Mouse (Mus musculus): ENCODE results near the gene Anks3. TPM values are rescaled to one million over a fixed set of nuclear protein-coding genes. Genes with fewer than 3 reads are reported as not detected.

Anks3 gene
- polyA plus RNA-seq, 1 experiment from 2014 or later, result 31.8 TPM

GRCm38 (mm10) chr16:4976180-4976579 is 12.2 kb upstream of the Anks3 start:
- Histone ChIP-seq H3K9ac (ENCODE audit: low read depth, low read length) (no peak overlapping the region), H3K4me3 (ENCODE audit: low read depth, low read length) (no peak overlapping the region), H3K27ac (ENCODE audit: low read depth, low read length) (no peak overlapping the region), H3K36me3 (ENCODE audit: control insufficient read depth, insufficient read depth, low read length) (no peaks in the 10 kb centered on the region), H3K4me1 (ENCODE audit: control insufficient read depth, insufficient read depth, low read length) (peaks cover 10% of the 10 kb centered on the region), H3K4me2 (no peak overlapping the region), H3K27me3 (ENCODE audit: control insufficient read depth, insufficient read depth, low read length) (no peaks in the 10 kb centered on the region), H3K9me3 (replicated peaks; ENCODE audit: control insufficient read depth, low read length) (no peaks in the 10 kb centered on the region)
- WGBS (ENCODE audit: insufficient replicate concordance), result 68% methylated on average over 2 of the region's 2 CpGs
- no peak for ATAC-seq (replicated peaks; ENCODE audit: insufficient number of reproducible peaks, low FRiP score, low TSS enrichment)

GRCm38 (mm10) chr16:4974521-4974920 is 10.5 kb upstream of the Anks3 start:
- Histone ChIP-seq H3K9me3 (replicated peaks; ENCODE audit: control insufficient read depth, low read length) (no peaks in the 10 kb centered on the region), H3K4me3 (ENCODE audit: low read depth, low read length) (no peak overlapping the region), H3K27ac (ENCODE audit: low read depth, low read length) (no peak overlapping the region), H3K27me3 (ENCODE audit: control insufficient read depth, insufficient read depth, low read length) (no peaks in the 10 kb centered on the region), H3K4me1 (ENCODE audit: control insufficient read depth, insufficient read depth, low read length) (peaks cover 10% of the 10 kb centered on the region), H3K36me3 (ENCODE audit: control insufficient read depth, insufficient read depth, low read length) (no peaks in the 10 kb centered on the region), H3K9ac (ENCODE audit: low read depth, low read length) (no peak overlapping the region), H3K4me2 (no peak overlapping the region)
- 79% methylated on average over 5 of the region's 5 CpGs for WGBS (ENCODE audit: insufficient replicate concordance)
- no peak for ATAC-seq (replicated peaks; ENCODE audit: insufficient number of reproducible peaks, low FRiP score, low TSS enrichment)

- 45% methylated on average over 4 of the region's 4 CpGs for WGBS (ENCODE audit: insufficient replicate concordance)
- Histone ChIP-seq H3K27ac (ENCODE audit: low read depth, low read length) (no peak overlapping the region), H3K9ac (ENCODE audit: low read depth, low read length) (no peak overlapping the region)
These were observed 7.6 kb upstream of the Anks3 start for GRCm38 (mm10) chr16:4971626-4972025.

GRCm38 (mm10) chr16:4969055-4969843 is 5.2 kb upstream of the Anks3 start:
- no peak overlapping the region for H3K4me2 ChIP-seq
- no peaks in the 10 kb centered on the region for H3K9me3 ChIP-seq (replicated peaks; ENCODE audit: control insufficient read depth, low read length)
- H3K27me3 ChIP-seq (ENCODE audit: control insufficient read depth, insufficient read depth, low read length), result no peaks in the 10 kb centered on the region
- WGBS (ENCODE audit: insufficient replicate concordance), result 74% methylated on average over 5 of the region's 5 CpGs
- H3K4me1 ChIP-seq (ENCODE audit: control insufficient read depth, insufficient read depth, low read length), result 0 out of 2 replicates have a peak, but pooled peaks cover 2% of the 10 kb centered on the region
- no peak overlapping the region for H3K27ac ChIP-seq (ENCODE audit: low read depth, low read length)
- H3K36me3 ChIP-seq (ENCODE audit: control insufficient read depth, insufficient read depth, low read length), result no peaks in the 10 kb centered on the region
- ATAC-seq (replicated peaks; ENCODE audit: insufficient number of reproducible peaks, low FRiP score, low TSS enrichment), result no peak
- no peak overlapping the region for H3K4me3 ChIP-seq (ENCODE audit: low read depth, low read length)
- no peak overlapping the region for H3K9ac ChIP-seq (ENCODE audit: low read depth, low read length)

More at GRCm38 (mm10) chr16:4971626-4972025, 7.6 kb upstream of the Anks3 start:
- Histone ChIP-seq H3K27me3 (ENCODE audit: control insufficient read depth, insufficient read depth, low read length) (no peaks in the 10 kb centered on the region), H3K4me1 (ENCODE audit: control insufficient read depth, insufficient read depth, low read length) (no peaks in the 10 kb centered on the region), H3K4me3 (ENCODE audit: low read depth, low read length) (no peak overlapping the region), H3K9me3 (replicated peaks; ENCODE audit: control insufficient read depth, low read length) (no peaks in the 10 kb centered on the region), H3K4me2 (no peak overlapping the region), H3K36me3 (ENCODE audit: control insufficient read depth, insufficient read depth, low read length) (no peaks in the 10 kb centered on the region)
- ATAC-seq (replicated peaks; ENCODE audit: insufficient number of reproducible peaks, low FRiP score, low TSS enrichment), result no peak

- H3K36me3 ChIP-seq (ENCODE audit: control insufficient read depth, insufficient read depth, low read length), result no peaks in the 10 kb centered on the region
- H3K4me1 ChIP-seq (ENCODE audit: control insufficient read depth, insufficient read depth, low read length), result peaks cover 3% of the 10 kb centered on the region; the same call in 1 of the 2 replicates
- no peaks in the 10 kb centered on the region for H3K27me3 ChIP-seq (ENCODE audit: control insufficient read depth, insufficient read depth, low read length)
- H3K4me3 ChIP-seq (ENCODE audit: low read depth, low read length), result no peak overlapping the region
- no peak for ATAC-seq (replicated peaks; ENCODE audit: insufficient number of reproducible peaks, low FRiP score, low TSS enrichment)
- no peak overlapping the region for H3K9ac ChIP-seq (ENCODE audit: low read depth, low read length)
- H3K4me2 ChIP-seq, result no peak overlapping the region
- H3K9me3 ChIP-seq (replicated peaks; ENCODE audit: control insufficient read depth, low read length), result no peaks in the 10 kb centered on the region
- 82% methylated on average over 3 of the region's 3 CpGs for WGBS (ENCODE audit: insufficient replicate concordance)
- no peak overlapping the region for H3K27ac ChIP-seq (ENCODE audit: low read depth, low read length)
These were observed 4.4 kb upstream of the Anks3 start for GRCm38 (mm10) chr16:4968426-4968825.

- Histone ChIP-seq H3K27ac (ENCODE audit: low read depth, low read length) (no peak overlapping the region), H3K4me1 (ENCODE audit: control insufficient read depth, insufficient read depth, low read length) (peaks cover 6% of the 10 kb centered on the region), H3K4me3 (ENCODE audit: low read depth, low read length) (no peak overlapping the region), H3K27me3 (ENCODE audit: control insufficient read depth, insufficient read depth, low read length) (no peaks in the 10 kb centered on the region), H3K4me2 (no peak overlapping the region; the same call in 1 of the 2 replicates), H3K9me3 (replicated peaks; ENCODE audit: control insufficient read depth, low read length) (no peaks in the 10 kb centered on the region), H3K9ac (ENCODE audit: low read depth, low read length) (no peak overlapping the region), H3K36me3 (ENCODE audit: control insufficient read depth, insufficient read depth, low read length) (no peaks in the 10 kb centered on the region)
- no peak for ATAC-seq (replicated peaks; ENCODE audit: insufficient number of reproducible peaks, low FRiP score, low TSS enrichment)
- 81% methylated on average over 8 of the region's 8 CpGs for WGBS (ENCODE audit: insufficient replicate concordance)
These were observed 1.6 kb upstream of the Anks3 start for GRCm38 (mm10) chr16:4965392-4966129.

- no peaks in the 10 kb centered on the region for H3K27me3 ChIP-seq (ENCODE audit: control insufficient read depth, insufficient read depth, low read length)
- 0 out of 2 replicates have a peak, but pooled peaks have one; percentile 1 for ATAC-seq (replicated peaks; ENCODE audit: insufficient number of reproducible peaks, low FRiP score, low TSS enrichment)
- 22% methylated on average over 13 of the region's 13 CpGs for WGBS (ENCODE audit: insufficient replicate concordance)
These were observed 856 bp upstream of the Anks3 start for GRCm38 (mm10) chr16:4964731-4965391.

GRCm38 (mm10) chr16:4963346-4963745 is 659 bp downstream of the Anks3 start:
- Histone ChIP-seq H3K27ac (ENCODE audit: low read depth, low read length) (no peak overlapping the region), H3K4me1 (ENCODE audit: control insufficient read depth, insufficient read depth, low read length) (peaks cover 6% of the 10 kb centered on the region), H3K27me3 (ENCODE audit: control insufficient read depth, insufficient read depth, low read length) (no peaks in the 10 kb centered on the region), H3K4me3 (ENCODE audit: low read depth, low read length) (peak overlapping the region; percentile 96), H3K9ac (ENCODE audit: low read depth, low read length) (peak overlapping the region; percentile 88), H3K9me3 (replicated peaks; ENCODE audit: control insufficient read depth, low read length) (no peaks in the 10 kb centered on the region), H3K4me2 (peak overlapping the region; percentile 93), H3K36me3 (ENCODE audit: control insufficient read depth, insufficient read depth, low read length) (peaks cover 3% of the 10 kb centered on the region; the same call in 1 of the 2 replicates)
- 43% methylated on average over 9 of the region's 9 CpGs for WGBS (ENCODE audit: insufficient replicate concordance)
- no peak for ATAC-seq (replicated peaks; ENCODE audit: insufficient number of reproducible peaks, low FRiP score, low TSS enrichment)

More at GRCm38 (mm10) chr16:4964731-4965391, 856 bp upstream of the Anks3 start:
- Histone ChIP-seq H3K36me3 (ENCODE audit: control insufficient read depth, insufficient read depth, low read length) (peaks cover under 1% of the 10 kb centered on the region; the same call in 1 of the 2 replicates), H3K4me1 (ENCODE audit: control insufficient read depth, insufficient read depth, low read length) (peaks cover 6% of the 10 kb centered on the region), H3K4me3 (ENCODE audit: low read depth, low read length) (peak overlapping the region; percentile 96), H3K9me3 (replicated peaks; ENCODE audit: control insufficient read depth, low read length) (no peaks in the 10 kb centered on the region), H3K9ac (ENCODE audit: low read depth, low read length) (peak overlapping the region; percentile 88), H3K27ac (ENCODE audit: low read depth, low read length) (peak overlapping the region; percentile 74), H3K4me2 (peak overlapping the region; percentile 93)
